Mouse (Mus musculus) stomach, embryonic 16.5 days (tissue): ENCODE results near the gene Pafah1b1. TPM values are rescaled to one million over a fixed set of nuclear protein-coding genes. Genes with fewer than 3 reads are reported as not detected.

Experiments
- ATAC-seq: fragments of 200-750 bp; cut with Nextera tagmentation; 2 replicates; pipeline ENCODE4 v1.8.0; 2017; ENCODE audit warnings: moderate number of reproducible peaks, moderate TSS enrichment; ENCODE audit not compliant: insufficient read depth, low FRiP score
- H3K27ac ChIP-seq: fragments of 300-500 bp; sonication (generic); 2 replicates; pipeline ENCODE4 v1.5.1; 2014; ENCODE audit warnings: low read length
- H3K27me3 ChIP-seq: fragments of 300-500 bp; sonication (generic); 2 replicates; pipeline ENCODE4 v1.6.1; 2014; ENCODE audit warnings: low read length, control low read depth, mixed read lengths; ENCODE audit not compliant: control insufficient read depth, insufficient read depth
- H3K36me3 ChIP-seq: fragments of 300-500 bp; sonication (generic); 2 replicates; pipeline ENCODE4 v1.6.1; 2014; ENCODE audit warnings: low read length; ENCODE audit not compliant: control insufficient read depth, insufficient read depth
- H3K4me1 ChIP-seq: fragments of 300-500 bp; sonication (generic); 2 replicates; pipeline ENCODE4 v1.6.1; 2014; ENCODE audit warnings: low read length, control low read depth, mixed read lengths; ENCODE audit not compliant: control insufficient read depth, insufficient read depth
- H3K4me2 ChIP-seq: fragments of 300-500 bp; sonication (generic); 2 replicates; pipeline ENCODE4 v1.6.1; 2014; ENCODE audit warnings: low read depth, low read length, mixed read lengths
- H3K4me3 ChIP-seq: fragments of 300-500 bp; sonication (generic); replicated peaks from 2 replicates; pipeline ENCODE4 v1.5.1; 2014; ENCODE audit warnings: mild to moderate bottlenecking, low read length
- H3K9ac ChIP-seq: fragments of 300-500 bp; sonication (generic); 2 replicates; pipeline ENCODE4 v1.6.1; 2014; ENCODE audit warnings: low read length
- H3K9me3 ChIP-seq: fragments of 300-500 bp; sonication (generic); replicated peaks from 2 replicates; pipeline ENCODE4 v1.6.1; 2016; ENCODE audit warnings: low read length, control low read depth; ENCODE audit not compliant: control insufficient read depth
- WGBS: fragments of 180-500 bp; shearing (Covaris S2); extraction: QIAGEN DNeasy Blood & Tissue Kit; methylation state at CpG from one replicate; pipeline ENCODE4 v1.1.7; 2014; 5-methylcytosine and 5-hydroxymethylcytosine counted together
- polyA plus RNA-seq: library from polyadenylated mRNA; unstranded; fragments of >200 nt; fragmentation: Nextera tagmentation; extraction: Ambion mirVana; gene quantifications from 2 replicates; pipeline ENCODE4 v1.2.1, GENCODE M21; 2015

Pafah1b1 gene
- polyA plus RNA-seq, 1 experiment from 2014 or later = 35.7 TPM

DNA sequence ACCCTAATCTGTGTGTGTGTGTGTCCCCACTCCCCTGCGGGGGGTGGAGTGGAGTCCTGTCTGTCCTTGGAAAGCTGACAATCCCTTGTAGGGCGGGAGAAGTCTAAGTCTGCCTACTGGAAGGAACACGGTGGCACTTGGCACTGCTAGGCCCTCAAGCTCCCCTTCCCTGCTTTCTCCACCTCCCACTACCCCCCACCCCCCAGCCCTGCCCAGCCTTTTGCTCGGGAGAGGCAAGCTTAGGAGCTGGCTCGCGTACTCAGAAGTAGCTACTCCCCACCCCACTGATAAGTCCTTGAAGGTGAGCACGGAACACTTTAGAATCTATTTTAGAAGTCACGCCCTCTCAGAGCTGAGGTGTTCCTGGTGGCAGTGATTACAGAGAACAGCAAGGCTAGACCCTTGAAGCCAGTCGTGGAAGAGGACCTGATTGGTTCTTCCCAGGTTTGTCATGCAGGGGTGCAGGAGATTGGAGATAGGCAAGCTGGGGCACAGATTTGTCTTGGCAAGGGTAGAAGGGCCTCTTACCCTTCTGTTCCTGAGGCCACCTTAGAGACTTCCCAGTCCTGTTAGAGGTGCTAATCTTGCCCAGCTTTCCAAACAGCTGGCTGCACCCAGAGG lies 85.6 kb downstream of the Pafah1b1 start:
- WGBS = 11% methylated on average over 9 of the region's 9 CpGs
- H3K36me3 ChIP-seq = no peaks in the 10 kb centered on the region
- peak overlapping the region; percentile 88 for H3K9ac ChIP-seq
- no peaks in the 10 kb centered on the region for H3K9me3 ChIP-seq
- H3K4me3 ChIP-seq = peak overlapping the region; percentile 78
- H3K4me1 ChIP-seq = peaks cover 20% of the 10 kb centered on the region
- ATAC-seq = peak; percentile 64
- peak overlapping the region; percentile 97 for H3K27ac ChIP-seq
- H3K27me3 ChIP-seq = no peaks in the 10 kb centered on the region
- peak overlapping the region; percentile 63 for H3K4me2 ChIP-seq

DNA sequence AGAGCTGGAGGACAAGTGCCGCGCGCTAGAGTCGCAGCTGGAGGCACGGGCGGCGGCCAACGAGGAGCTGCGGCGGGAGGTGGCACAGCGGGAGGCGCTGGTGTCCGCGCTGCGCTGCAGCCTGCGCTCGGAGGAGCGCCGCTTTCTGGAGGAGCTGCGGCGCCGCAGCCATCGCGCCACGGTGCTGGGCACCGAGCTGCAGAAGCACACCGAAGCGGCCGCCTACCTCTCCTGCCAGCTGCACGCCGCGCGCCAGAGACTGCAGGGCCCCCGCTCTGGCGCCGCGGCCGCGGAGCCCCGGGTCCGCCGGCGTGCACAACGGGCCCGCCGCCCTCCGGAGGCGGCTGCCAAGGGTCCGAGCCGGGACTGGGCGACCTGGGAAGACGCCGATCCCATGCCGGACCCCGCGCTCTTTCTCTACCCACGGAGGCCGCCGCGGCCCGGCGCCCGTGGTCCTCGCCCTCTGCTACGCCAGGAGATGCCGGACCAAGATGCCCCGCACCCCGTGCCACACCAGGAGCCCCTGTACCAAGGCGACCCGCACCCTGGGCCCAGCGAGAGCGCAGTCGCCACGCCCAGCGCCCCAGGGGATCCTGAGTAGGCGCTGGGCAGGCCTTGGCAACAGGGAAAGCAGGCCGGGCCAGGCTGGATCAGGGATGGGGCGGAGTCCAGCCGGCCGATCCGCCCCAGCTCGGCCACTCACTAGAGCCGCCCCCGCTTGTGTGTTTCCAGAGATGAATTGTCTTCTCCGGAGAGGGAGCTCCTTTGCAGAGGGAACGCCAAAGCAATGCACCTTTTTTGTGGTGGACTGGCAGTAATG lies 86.3 kb downstream of the Pafah1b1 start:
- peak; percentile 92 for ATAC-seq
- peak overlapping the region; percentile 97 for H3K27ac ChIP-seq
- H3K4me3 ChIP-seq = peak overlapping the region; percentile 78
- peak overlapping the region; percentile 88 for H3K9ac ChIP-seq
- H3K36me3 ChIP-seq = no peaks in the 10 kb centered on the region
- no peaks in the 10 kb centered on the region for H3K9me3 ChIP-seq
- peaks cover 20% of the 10 kb centered on the region for H3K4me1 ChIP-seq
- peak overlapping the region; percentile 63 for H3K4me2 ChIP-seq
- WGBS = under 1% methylated on average over 84 of the region's 86 CpGs
- H3K27me3 ChIP-seq = no peaks in the 10 kb centered on the region

DNA sequence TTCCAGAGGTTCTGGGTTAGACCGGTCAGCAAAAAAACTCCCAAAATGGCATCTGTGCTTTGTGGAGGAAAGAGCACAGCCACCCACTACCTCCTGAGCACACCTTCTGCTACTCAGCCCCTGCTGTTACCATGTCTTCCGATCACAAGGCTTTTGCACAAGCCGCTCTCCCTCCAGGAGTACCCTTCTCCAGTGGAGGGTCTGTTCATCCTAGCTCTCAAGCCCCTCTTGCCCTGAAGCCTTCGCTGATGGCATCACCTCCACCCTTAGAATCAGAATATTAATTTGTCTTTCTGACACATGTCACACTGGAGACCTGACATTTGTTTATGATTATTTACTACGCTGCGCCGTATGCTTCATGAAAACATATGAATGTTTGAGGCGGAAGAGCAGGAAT lies 87.0 kb downstream of the Pafah1b1 start:
- WGBS = 17% methylated on average over 8 of the region's 8 CpGs

DNA sequence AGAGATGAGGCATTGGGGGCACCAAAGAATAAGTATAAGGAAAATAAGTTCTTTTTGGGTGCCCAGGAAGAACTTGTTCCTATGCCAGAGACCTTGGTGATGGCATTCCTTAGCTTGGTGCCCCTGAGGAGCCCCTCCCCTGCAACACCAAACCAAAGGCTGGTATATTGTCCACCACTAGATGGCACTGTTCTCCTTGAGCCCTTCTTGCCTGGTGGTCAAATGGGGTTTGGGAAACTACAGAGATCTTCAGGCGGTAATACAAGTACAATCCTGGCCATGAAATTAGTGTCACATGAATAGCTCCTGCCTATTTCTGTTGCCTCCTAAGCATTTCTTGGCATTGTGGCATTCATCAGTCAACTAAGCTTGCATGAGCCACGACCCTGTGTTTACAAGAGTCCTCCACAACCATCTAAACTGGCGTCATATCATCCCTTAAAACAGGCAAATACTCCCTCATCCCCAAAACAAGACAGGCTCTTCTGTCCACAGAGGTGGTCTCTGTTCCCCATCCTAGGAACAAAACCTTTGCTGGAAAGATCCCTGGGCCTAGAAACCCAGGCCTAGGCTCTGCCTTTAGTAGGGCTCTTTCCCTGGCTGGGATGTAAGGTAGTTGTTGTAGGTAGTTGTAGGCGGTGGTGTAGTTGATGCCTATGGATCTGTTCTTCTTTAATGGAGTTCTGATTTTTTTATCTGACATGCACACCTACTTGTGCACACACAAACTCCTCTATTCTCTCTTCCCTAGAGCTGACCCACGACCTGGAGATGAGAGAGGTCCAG lies 89.8 kb downstream of the Pafah1b1 start:
- Histone ChIP-seq H3K4me3 (no peak overlapping the region), H3K9me3 (no peaks in the 10 kb centered on the region), H3K27ac (no peak overlapping the region), H3K36me3 (no peaks in the 10 kb centered on the region), H3K4me2 (no peak overlapping the region), H3K4me1 (peaks cover 13% of the 10 kb centered on the region), H3K9ac (no peak overlapping the region), H3K27me3 (no peaks in the 10 kb centered on the region)
- no peak for ATAC-seq
- 68% methylated on average over 5 of the region's 5 CpGs for WGBS

More for the DNA sequence above, 87.0 kb downstream of the Pafah1b1 start:
- no peak for ATAC-seq
- H3K9me3 ChIP-seq = no peaks in the 10 kb centered on the region
- H3K36me3 ChIP-seq = no peaks in the 10 kb centered on the region
- peak overlapping the region; percentile 97 for H3K27ac ChIP-seq
- peak overlapping the region; percentile 63 for H3K4me2 ChIP-seq
- H3K27me3 ChIP-seq = no peaks in the 10 kb centered on the region
- peak overlapping the region; percentile 88 for H3K9ac ChIP-seq
- peak overlapping the region; percentile 78 for H3K4me3 ChIP-seq
- H3K4me1 ChIP-seq = peaks cover 20% of the 10 kb centered on the region

DNA sequence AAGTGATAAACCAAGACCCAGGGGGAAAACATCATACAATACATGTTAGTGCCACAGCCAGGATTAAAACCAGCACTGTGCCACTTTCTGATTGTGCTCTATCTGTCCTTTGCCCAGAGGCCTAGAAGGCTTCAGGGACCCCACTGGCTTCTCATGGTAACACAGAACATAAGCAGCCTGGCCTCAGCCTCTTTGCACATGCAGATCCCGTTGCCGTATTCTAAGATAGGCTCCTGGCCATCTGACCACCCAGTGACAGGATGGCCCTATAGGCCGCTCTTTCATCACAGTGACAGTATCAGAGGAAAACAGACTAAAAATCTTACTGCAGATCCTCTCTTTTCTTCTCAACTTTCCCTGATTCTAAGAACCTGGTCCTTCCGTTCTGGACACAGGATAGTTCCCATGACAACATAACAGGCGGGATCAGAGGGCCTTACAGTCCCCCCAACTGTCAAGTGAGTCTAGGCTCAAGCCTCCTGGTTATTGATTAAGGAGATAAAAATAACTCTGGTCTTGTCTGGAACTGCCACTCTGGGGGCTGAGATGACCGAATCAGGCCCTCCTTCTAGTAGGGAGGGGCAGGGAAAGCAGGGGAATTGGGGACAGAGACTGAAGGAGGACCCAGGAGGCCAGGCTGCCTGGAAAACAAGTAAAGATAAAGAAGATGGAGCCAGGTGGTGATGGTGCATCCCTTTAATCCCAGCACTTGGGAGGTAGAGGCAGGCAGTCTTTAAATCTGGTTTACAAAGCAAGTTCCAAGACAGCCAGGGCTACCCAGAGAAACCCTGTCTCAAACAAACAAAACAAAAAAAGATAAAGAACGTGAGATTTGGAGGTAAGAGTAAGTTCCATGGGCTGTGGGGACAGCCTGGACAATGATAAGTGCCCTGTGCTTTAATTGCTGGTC lies 92.3 kb downstream of the Pafah1b1 start:
- H3K4me3 ChIP-seq = no peak overlapping the region
- H3K36me3 ChIP-seq = no peaks in the 10 kb centered on the region
- no peaks in the 10 kb centered on the region for H3K9me3 ChIP-seq
- no peak for ATAC-seq
- no peak overlapping the region for H3K27ac ChIP-seq
- no peaks in the 10 kb centered on the region for H3K4me1 ChIP-seq
- WGBS = 66% methylated on average over 7 of the region's 7 CpGs
- H3K27me3 ChIP-seq = no peaks in the 10 kb centered on the region
- no peak overlapping the region for H3K9ac ChIP-seq
- H3K4me2 ChIP-seq = no peak overlapping the region

DNA sequence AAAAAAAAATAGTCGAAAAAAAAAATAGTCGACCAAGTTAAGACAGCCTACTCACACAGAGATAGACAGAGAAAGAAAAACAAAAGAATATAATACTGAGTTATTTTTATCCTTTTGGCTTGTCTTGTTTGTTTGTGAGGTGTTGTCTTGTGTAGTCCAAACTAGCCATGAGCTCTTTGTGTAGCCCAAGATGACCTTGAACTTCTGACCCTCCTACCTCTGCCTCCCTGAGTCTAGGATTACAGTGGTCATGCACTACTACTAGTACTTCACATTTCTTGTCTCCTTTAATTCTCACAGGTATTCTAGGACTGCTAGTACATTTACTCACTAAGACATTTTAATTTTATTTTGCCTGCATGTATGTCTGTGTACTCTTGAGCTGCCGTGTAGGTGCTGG lies 97.0 kb downstream of the Pafah1b1 start:
- Histone ChIP-seq H3K4me1 (no peaks in the 10 kb centered on the region), H3K4me3 (no peak overlapping the region), H3K36me3 (no peaks in the 10 kb centered on the region), H3K9me3 (no peaks in the 10 kb centered on the region), H3K27ac (no peak overlapping the region), H3K4me2 (no peak overlapping the region), H3K9ac (no peak overlapping the region), H3K27me3 (no peaks in the 10 kb centered on the region)
- 67% methylated on average over 3 of the region's 3 CpGs for WGBS
- no peak for ATAC-seq

DNA sequence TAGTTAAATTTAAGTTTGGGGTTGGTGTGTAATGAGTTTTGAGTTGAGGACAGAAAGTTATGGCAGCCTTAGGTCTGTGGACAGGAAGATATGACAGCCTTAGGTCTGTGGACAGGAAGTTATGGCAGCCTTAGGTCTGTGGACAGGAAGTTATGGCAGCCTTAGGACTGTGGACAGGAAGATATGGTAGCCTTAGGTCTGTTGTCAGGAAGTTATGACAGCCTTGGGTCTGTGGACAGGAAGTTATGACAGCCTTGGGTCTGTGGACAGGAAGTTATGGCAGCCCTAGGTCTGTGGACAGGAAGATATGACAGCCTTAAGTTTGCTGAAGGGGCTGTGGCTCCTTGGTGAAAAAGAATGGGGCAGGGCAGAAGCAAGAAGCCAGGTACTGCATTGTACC lies 99.1 kb downstream of the Pafah1b1 start:
- H3K4me2 ChIP-seq = no peak overlapping the region
- ATAC-seq = no peak
- no peaks in the 10 kb centered on the region for H3K4me1 ChIP-seq
- no peak overlapping the region for H3K27ac ChIP-seq
- no peak overlapping the region for H3K4me3 ChIP-seq
- peaks cover 8% of the 10 kb centered on the region for H3K27me3 ChIP-seq
- no peaks in the 10 kb centered on the region for H3K9me3 ChIP-seq
- no peak overlapping the region for H3K9ac ChIP-seq
- H3K36me3 ChIP-seq = no peaks in the 10 kb centered on the region
